Mouse (Mus musculus) liver, adult (tissue): ENCODE results near the gene Zscan2.
A peak's percentile ranks its signal among the peaks of the same experiment; 100 is the strongest.

Experiments
- GATA4 ChIP-seq: IDR thresholded peaks from 2 replicates; pipeline ENCODE4 v1.6.1; 2014; ENCODE audit warnings: mild to moderate bottlenecking, low read length; ENCODE audit not compliant: insufficient replicate concordance

Gene Zscan2

DNA sequence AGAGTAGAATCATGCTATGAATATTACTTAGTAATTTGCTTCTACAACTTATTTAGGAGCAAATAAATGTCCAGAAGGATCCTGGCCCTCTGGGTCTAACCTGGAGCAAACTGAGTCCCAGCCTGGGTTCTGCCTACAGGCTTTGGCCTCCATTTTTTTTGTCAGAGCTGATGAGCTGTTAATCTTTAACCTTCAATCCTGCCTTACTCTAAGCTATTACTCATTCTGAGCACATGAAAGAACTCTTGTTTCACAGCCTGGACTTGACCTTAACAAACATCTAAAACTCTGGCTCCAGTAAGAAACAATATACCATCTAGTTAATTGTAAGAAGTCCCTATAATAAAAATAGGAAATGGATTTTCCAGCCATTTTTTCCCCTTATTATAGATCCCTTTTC is 21.0 kb upstream of the Zscan2 start:
- TF ChIP-seq GATA4, result no peak

DNA sequence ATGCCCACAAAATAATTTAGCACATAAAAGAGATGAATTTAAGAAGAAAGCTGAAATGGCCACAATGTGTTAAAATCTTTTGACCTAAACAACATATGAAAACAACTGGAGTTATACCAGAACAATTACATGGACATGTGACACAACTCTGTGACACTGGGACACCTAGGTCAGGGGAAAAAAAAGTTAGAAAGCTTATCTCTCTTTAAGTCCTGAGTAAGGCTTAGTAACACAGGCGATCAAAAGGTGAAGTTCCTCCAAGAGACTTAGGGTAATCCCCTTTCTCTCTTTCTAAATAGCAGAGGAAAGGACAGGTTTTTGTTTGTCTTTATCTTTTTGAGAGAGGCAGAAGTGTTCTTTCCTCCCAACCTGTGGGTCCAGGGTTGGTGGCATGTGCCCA is 20.5 kb upstream of the Zscan2 start:
- no peak for TF ChIP-seq GATA4

GRCm38 (mm10) chr7:80840937-80841336 is 19.8 kb upstream of the Zscan2 start:
- no peak for TF ChIP-seq GATA4

GRCm38 (mm10) chr7:80842132-80842531 is 18.6 kb upstream of the Zscan2 start:
- TF ChIP-seq GATA4, result no peak

DNA sequence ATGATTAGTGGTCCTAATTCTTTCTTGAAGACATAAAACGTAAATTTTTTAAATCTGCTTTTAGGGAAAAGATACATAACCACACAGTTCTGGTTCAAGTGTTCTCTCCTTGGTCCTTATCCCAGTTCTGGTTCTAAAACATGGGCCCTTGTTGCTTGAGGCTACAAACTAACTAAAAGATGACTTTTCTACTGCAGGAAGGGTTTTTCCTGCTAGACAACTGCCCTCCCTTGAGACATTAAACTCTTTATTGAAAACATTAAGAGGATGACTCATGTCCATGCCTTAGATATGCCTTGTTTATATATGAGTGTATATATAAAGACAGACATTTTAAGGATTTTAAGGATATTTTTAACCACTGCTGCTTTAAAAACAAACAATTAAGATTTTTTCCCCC is 17.5 kb upstream of the Zscan2 start:
- TF ChIP-seq GATA4, result no peak

DNA sequence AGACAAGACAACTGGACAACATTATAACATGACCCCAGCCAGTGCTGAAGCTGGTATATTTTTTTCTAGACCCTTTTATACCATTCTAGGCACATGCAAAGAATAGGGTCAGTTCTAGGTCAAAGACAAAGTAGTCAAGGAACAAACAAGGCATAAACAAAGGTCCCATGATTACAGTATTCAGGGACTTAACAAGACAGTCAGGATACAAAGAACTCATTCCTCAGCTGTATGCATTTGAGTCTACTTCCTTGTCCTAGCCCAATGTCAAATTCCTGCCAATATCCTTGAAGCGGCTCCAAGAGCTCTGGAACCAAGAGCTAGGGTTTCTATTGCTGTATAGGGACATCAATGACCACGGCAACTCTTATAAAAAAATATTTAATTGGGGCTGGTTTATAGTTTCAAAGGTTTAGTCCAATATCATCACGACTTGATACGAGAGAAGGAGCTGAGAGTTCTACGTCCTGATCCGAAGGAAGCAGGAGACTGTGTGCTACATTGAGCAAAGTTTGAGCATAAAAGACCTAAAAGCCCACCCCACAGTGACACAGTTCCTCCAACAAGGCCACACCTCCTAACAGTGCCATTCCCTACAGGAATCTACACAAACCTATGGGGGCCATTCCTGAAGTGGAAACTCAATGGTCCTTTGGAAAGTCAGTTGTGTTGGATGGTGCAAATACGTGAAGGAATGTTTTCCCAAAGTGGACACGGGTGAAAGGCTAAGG is 16.6 kb upstream of the Zscan2 start:
- TF ChIP-seq GATA4, result no peak

DNA sequence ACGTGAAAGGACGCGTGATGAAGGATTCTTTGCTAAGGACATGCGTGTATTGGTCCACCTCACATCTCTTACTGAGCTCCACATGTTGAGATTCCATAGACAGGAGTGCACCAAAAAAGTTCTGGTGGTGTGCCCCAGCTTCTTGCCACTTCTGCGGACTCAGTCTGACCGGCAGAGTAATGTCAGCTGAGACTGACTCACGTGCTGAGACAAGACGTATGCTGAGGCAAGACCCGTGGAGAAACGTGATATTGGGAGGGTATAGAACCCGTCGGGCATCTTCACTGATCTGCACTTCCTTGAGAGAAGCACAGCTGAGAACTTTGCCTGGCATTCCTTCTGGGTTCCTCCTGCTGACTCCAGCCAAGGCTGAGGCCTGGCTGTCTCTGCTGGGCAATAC is 16.0 kb upstream of the Zscan2 start:
- no peak for TF ChIP-seq GATA4

DNA sequence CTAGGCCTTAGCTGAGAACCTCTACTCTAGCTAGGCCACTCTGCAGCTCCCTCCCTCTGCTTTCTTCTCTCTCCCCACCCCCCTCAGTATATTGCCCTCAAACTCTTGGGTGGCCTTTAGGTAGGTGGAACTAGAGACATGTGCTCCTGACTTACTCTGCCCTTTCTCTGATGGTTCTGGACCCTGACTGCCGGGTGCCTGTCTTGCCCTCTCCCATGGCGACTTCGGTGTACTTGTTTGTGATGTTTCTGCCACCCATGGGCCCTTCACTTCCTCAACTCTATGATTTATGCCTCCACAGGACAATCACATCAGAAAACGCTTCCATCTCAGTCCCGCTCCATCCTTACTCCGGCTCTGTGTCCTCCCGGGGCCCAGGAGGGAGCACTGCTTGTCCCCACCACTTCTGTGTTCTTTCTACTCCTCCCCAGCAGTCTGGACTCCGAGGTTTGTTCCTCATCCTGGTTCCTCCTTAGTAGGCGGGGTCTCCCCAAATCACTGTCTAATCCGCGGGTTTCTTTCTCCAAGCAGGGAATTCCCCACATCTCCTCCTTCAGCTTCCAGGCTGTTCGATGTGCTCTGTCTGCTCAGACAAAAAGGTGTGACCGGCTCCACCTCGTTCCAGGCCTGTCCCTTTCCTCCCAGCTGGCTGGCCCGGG is 15.0 kb upstream of the Zscan2 start:
- TF ChIP-seq GATA4, result no peak

- no peak for TF ChIP-seq GATA4
Observed at GRCm38 (mm10) chr7:80846280-80846678, 14.4 kb upstream of the Zscan2 start.

DNA sequence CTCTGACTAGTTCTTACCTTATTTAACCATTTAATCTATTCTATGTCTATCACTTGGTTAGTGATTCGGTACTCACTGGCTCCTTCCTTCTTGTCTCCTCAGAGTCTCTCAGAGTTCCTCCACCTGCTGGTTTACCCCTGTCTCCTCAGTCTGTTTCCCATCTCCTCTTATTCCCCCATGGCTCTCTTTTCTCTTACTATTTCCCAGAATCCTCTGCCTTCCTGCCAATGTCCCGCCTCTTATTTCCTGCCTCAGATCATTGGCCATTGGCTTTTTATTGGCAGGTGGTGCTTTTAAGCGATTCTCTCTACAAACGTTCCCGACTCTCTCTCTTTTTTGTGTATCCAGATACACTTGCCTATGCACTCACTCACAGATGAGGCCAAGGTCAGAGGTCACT is 14.0 kb upstream of the Zscan2 start:
- no peak for TF ChIP-seq GATA4

DNA sequence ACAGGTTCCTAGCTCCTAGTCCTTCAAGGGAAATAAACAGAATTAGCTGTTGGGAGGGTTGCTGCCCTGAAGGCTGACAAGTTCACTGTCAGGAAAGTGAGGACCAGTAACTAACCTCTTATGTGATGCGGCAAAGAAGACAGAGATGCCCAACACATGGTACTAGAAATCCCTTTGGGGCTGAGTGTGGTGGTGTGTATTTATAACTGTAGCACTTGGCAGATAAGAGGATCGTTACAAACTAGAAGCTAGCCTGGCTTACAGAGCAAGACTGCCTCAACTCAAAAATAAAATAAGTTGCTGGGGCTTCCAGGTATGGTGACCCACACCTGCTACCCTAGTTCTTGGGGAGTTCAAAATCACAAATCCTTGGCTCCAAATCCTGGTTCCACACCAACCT is 11.5 kb upstream of the Zscan2 start:
- no peak for TF ChIP-seq GATA4

DNA sequence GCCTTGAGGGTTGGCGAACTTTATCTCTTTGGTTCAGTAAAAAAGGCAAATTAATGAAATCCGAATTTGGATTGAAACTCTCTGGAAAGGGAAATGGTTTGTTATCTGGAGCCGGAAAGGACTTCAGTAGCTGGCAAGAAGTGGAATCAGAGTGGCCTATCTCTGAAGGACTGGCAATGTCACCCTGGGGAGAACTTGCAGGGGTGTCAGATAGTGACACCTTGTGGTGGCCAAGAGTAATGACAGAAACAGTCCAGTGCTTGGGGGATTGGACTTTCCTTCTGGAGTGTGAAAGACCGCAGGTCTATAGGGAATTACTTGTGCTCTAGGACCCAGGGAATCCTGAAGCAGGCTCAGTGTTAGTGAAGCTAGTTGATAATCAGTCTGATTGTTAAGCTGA is 11.0 kb upstream of the Zscan2 start:
- TF ChIP-seq GATA4, result peak; percentile 77; the same call in 1 of the 2 replicates

DNA sequence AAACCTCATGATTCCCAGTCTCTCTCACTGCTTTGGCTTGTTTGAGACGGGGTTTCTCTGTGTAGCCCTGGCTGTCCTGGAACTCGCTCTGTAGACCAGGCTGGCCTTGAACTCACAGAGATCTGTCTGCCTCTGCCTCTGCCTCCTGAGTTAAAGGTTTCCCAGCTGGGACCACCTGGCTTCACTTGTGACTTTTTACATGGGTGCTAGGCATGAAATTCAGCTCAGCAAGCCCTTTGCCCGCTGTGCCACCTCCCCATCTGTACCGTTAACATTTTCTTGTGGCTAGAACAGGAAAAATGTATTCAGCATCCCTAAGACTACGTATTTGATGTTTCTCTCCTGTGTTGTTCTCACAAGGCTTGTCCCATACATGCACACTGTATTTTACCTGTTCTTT is 10.2 kb upstream of the Zscan2 start:
- TF ChIP-seq GATA4, result no peak

DNA sequence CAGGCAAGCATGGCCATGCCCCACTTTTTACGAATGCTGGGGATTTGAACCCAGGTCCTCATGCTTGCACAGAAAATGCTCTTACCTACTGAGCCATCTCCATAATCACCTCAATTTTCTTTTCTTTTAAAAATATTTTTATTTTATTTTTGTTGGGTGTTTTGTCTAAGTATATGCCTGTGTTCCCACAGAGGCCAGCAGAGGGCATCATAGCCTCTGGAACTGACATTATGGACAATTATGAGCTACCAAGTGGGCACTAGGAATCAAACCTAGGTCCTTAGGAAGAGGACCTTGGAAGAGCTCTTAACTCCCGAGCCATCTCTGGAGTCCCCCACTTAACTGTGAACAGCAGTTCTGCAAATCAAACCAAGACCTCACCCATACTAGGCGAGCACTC is 7.5 kb upstream of the Zscan2 start:
- no peak for TF ChIP-seq GATA4

GRCm38 (mm10) chr7:80855316-80855715 is 5.4 kb upstream of the Zscan2 start:
- TF ChIP-seq GATA4, result no peak

DNA sequence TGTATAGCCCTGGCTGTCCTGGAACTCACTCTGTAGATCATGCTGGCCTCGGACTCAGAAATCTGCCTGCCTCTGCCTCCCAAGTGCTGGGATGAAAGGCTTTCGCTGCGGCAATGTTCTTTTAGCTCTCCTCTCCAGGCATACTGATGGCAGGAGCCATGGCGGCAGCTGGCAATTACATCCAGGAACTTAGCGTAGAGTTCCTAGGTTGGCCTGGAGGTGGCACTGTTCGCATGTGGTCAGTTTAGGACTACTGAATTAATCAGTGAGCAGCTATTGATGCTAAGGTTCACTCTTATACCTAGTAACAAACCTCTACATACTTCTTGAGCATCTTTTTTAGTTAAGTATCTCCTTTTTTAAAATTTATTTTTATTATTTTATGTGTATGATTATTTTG is 3.5 kb upstream of the Zscan2 start:
- TF ChIP-seq GATA4, result no peak

DNA sequence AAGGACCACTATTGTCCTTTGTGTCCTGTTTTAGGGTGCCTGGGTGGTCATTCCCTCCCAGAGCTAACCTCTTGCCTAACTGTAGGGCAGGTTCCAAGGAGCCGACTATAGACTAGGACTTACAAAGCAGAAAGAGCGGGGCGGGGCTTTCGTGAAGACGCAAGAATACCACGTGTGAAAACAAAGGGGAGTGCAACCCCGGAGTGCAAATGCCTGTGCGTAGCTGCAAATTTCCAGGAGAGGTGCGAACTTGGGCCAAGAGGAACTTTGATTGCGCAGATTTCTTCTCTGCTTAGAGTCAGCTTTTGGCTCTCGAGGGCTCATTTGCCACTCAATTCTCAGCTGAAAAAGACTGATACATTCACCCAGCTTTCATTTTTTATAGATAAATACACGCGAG is 493 bp upstream of the Zscan2 start:
- no peak for TF ChIP-seq GATA4

- no peak for TF ChIP-seq GATA4
Observed at GRCm38 (mm10) chr7:80862475-80862874, 1.8 kb downstream of the Zscan2 start.

- no peak for TF ChIP-seq GATA4
Observed at GRCm38 (mm10) chr7:80863520-80863919, 2.8 kb downstream of the Zscan2 start.
